Mouse (Mus musculus): ENCODE data around the gene Tpbpa. TPM values are rescaled to one million over a fixed set of nuclear protein-coding genes. Genes with fewer than 3 reads are reported as not detected.
"Not testable (repeated sequence)": the region's sequence is repeated elsewhere in the genome, so short reads cannot be mapped to it uniquely, and the experiment has no call there.

Tpbpa gene
- polyA plus RNA-seq (2015; fragmentation: Nextera tagmentation; extraction: Ambion mirVana) = not detected in 2 replicates

DNA sequence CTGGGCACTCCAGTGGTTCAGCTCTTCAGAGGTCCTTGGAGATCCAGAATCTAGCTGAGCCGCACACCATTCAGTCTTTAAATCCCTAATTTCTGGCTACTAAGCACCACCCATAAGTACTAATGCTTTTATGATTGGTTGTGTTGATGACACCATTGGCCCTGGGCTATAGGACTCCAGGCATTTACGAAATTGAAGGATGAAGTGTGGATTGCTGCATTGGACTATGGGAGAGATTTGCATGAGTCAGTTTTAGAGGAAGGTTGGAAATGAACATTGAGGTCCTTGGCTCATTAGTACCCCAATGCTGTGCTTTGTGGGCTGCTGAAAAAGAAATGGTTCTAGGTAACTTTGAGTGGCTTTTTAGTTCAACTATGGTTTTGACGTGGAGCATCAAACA, at the start of gene Tpbpa:
Tpbpa (minus strand) TSS at position 101 of the 400 bp plus-strand sequence.
- H3K9me3 ChIP-seq; H3K4me3 ChIP-seq; H3K27me3 ChIP-seq; H3K4me2 ChIP-seq (replicated peaks); H3K36me3 ChIP-seq; H3K4me1 ChIP-seq; ATAC-seq (replicated peaks); H3K27ac ChIP-seq (replicated peaks); H3K9ac ChIP-seq (replicated peaks): not testable (repeated sequence)
- 74% methylated on average over 3 of the region's 3 CpGs for WGBS

DNA sequence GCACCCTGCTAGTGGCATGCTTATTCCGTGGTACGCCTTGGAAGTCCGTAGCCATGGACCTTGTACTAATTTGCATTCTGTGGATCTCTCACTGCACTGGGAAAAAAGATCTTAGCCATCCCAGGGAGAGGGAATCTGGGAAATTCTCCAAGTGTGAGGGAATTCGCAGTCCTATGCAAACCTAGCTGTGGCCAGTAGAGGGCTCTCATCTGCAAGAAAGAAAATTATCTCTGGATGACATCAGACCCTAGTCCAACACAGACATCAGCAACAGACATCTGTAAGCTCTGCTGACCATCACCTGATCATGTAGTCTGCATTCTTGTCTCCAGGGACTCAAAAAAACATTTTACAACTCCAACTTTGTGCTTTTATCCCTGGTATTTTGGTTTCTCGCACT, 45.1 kb upstream of the Tpbpa start:
- H3K36me3 ChIP-seq; ATAC-seq (replicated peaks); H3K9ac ChIP-seq (replicated peaks); H3K4me2 ChIP-seq (replicated peaks); H3K27me3 ChIP-seq; H3K9me3 ChIP-seq; H3K27ac ChIP-seq (replicated peaks); H3K4me3 ChIP-seq; H3K4me1 ChIP-seq: not testable (repeated sequence)
- WGBS = 78% methylated on average over 4 of the region's 5 CpGs

DNA sequence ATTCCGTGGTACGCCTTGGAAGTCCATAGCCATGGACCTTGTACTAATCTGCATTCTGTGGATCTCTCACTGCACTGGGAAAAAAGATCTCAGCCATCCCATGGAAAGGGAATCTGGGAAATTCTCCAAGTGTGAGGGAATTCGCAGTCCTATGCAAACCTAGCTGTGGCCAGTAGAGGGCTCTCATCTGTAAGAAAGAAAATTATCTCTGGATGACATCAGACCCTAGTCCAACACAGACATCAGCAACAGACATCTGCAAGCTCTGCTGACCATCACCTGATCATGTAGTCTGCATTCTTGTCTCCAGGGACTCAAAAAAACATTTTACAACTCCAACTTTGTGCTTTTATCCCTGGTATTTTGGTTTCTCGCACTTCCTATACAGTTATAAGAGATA, 30.5 kb upstream of the Tpbpa start:
- not testable (repeated sequence) for H3K4me2 ChIP-seq (replicated peaks); H3K4me3 ChIP-seq; H3K27ac ChIP-seq (replicated peaks); H3K9me3 ChIP-seq; ATAC-seq (replicated peaks); H3K36me3 ChIP-seq; H3K9ac ChIP-seq (replicated peaks); H3K27me3 ChIP-seq; H3K4me1 ChIP-seq
- WGBS = 76% methylated on average over 4 of the region's 4 CpGs

DNA sequence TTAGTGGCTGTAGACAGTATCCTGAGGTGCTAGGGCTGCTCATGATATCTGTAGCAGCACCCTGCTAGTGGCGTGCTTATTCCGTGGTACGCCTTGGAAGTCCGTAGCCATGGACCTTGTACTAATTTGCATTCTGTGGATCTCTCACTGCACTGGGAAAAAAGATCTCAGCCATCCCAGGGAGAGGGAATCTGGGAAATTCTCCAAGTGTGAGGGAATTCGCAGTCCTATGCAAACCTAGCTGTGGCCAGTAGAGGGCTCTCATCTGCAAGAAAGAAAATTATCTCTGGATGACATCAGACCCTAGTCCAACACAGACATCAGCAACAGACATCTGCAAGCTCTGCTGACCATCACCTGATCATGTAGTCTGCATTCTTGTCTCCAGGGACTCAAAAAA, 22.2 kb upstream of the Tpbpa start:
- H3K27ac ChIP-seq (replicated peaks); H3K4me2 ChIP-seq (replicated peaks); H3K9me3 ChIP-seq; H3K36me3 ChIP-seq; ATAC-seq (replicated peaks); H3K27me3 ChIP-seq; H3K9ac ChIP-seq (replicated peaks); H3K4me1 ChIP-seq; H3K4me3 ChIP-seq: not testable (repeated sequence)
- WGBS = 41% methylated on average over 5 of the region's 5 CpGs

DNA sequence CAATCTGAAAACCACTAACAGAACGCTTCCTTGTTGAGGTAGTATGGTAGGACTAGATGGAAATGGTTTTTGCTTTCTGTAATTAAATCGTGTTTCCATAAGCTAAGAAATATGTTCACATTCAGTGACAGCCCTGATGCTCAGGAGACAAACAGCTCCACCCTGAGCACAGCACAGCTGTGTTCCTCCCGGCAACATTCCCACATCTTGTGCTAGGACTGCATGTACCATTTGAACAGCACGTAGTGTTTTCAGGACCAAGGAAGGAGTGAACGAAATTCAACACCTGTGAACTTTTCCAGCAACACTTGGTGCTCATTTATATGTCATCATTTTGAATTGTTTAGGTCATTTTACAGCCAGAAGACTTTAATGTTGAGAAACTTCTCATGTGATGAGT, 19.9 kb upstream of the Tpbpa start:
- Histone ChIP-seq H3K27ac (replicated peaks) (no peak overlapping the region), H3K4me3 (no peak overlapping the region), H3K36me3 (no peaks in the 10 kb centered on the region), H3K9ac (replicated peaks) (no peak overlapping the region), H3K4me2 (replicated peaks) (no peak overlapping the region), H3K27me3 (no peaks in the 10 kb centered on the region), H3K9me3 (peaks cover 12% of the 10 kb centered on the region; the same call in 1 of the 2 replicates), H3K4me1 (no peaks in the 10 kb centered on the region)
- ATAC-seq (replicated peaks) = no peak
- WGBS = 68% methylated on average over 5 of the region's 5 CpGs

DNA sequence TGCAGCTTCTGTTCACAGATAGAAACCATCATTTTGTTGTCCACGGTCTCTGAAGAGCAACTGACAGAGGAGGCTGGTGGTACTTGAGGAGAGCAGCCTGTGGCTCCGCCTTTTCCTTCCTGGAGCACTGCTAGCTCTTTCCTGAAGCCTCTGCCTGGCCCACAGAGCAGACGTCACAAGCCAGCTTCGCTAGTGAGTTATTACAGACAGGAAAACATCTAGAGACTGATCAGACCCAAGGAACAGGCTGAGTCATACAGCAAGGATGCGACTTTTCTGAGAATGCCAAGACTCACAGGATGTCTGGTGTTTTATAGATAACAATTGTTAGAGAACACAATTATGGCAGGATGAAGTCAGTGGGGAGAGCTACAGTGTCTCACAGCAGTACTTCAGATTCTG, 5.3 kb downstream of the Tpbpa start, which contains the start of the genes Gm49391 and Ctla2a:
Gm49391 (minus strand) TSS at position 72 of the 402 bp plus-strand sequence.
Ctla2a (minus strand) TSS at position 126 of the 402 bp plus-strand sequence.
- no peak within 1 kb of the TSS for H3K4me2 ChIP-seq (replicated peaks)
- no peaks in the 10 kb centered on the region for H3K4me1 ChIP-seq
- WGBS = 77% methylated on average over 5 of the region's 5 CpGs
- no peaks in the 10 kb centered on the region for H3K36me3 ChIP-seq
- no peak within 1 kb of the TSS for H3K4me3 ChIP-seq
- 0 out of 2 replicates have a peak, but pooled peaks cover 3% of the 10 kb centered on the region for H3K9me3 ChIP-seq
- no peak within 1 kb of the TSS for H3K27ac ChIP-seq (replicated peaks)
- no peak within 1 kb of the TSS for H3K9ac ChIP-seq (replicated peaks)
- no peaks in the 10 kb centered on the region for H3K27me3 ChIP-seq
- no peak for ATAC-seq (replicated peaks)

DNA sequence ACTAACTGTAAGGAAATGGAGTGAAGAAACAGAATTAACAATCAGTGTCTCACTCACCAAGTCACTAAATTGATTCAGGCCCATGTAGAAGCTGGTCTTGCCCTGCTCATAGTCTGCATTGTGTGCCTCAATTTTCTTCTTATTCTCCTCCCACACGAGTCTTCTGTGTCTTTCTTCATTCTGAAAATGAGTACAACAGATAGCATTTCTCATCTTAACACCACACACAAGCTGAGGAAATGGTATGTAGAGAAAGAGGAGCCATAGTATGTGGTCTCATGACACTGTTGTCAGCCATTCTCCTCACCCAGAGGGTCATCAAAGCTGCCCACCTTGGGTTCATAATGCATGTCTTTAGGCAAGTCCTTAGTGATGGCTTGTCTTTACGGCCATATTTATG, 6.3 kb downstream of the Tpbpa start, which contains the start of gene Gm49393:
Gm49393 (minus strand) TSS at position 101 of the 400 bp plus-strand sequence.
- not testable (repeated sequence) for ATAC-seq (replicated peaks); H3K36me3 ChIP-seq; H3K4me1 ChIP-seq; H3K9me3 ChIP-seq; H3K9ac ChIP-seq (replicated peaks); H3K27ac ChIP-seq (replicated peaks); H3K4me2 ChIP-seq (replicated peaks); H3K27me3 ChIP-seq; H3K4me3 ChIP-seq
- WGBS = 67% methylated on average over 2 of the region's 2 CpGs

DNA sequence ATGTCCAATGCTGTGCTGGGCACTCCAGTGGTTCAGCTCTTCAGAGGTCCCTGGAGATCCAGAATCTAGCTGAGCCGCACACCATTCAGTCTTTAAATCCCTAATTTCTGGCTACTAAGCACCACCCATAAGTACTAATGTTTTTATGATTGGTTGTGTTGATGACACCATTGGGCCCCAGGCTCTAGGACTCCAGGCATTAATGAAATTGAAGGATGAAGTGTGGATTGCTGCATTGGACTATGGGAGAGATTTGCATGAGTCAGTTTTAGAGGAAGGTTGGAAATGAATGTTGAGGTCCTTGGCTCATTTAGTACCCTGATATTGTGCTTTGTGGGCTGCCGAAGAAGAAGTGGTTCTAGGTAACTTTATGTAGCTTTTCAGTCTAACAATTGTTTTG, 37.0 kb downstream of the Tpbpa start, which contains the start of gene Tpbpb:
Tpbpb (minus strand) TSS at position 101 of the 400 bp plus-strand sequence.
- not testable (repeated sequence) for H3K27me3 ChIP-seq; H3K4me2 ChIP-seq (replicated peaks); H3K36me3 ChIP-seq; H3K9ac ChIP-seq (replicated peaks); H3K4me3 ChIP-seq; ATAC-seq (replicated peaks); H3K4me1 ChIP-seq; H3K27ac ChIP-seq (replicated peaks); H3K9me3 ChIP-seq
- WGBS = 89% methylated on average over 2 of the region's 2 CpGs

DNA sequence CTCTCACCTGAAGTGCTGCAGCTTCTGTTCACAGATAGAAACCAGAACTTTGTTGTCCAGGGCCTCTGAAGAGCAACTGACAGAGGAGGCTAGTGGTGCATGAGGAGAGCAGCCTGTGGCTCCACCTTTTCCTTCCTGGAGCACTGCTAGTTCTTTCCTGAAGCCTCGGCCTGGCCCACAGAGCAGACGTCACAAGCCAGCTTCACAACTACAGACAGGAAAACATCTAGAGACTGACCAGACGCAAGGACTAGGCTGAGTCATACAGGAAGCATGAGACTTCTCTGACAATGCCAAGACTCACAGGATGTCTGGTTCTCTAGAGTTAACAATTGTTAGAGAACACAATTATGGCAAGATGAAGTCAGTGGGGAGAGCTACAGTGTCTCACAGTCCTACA, 44.5 kb downstream of the Tpbpa start, which contains the start of gene Ctla2b:
Ctla2b (minus strand) TSS at position 120 of the 400 bp plus-strand sequence.
- 97% methylated on average over 3 of the region's 3 CpGs for WGBS
- no peaks in the 10 kb centered on the region for H3K36me3 ChIP-seq
- H3K9ac ChIP-seq (replicated peaks) = no peak within 1 kb of the TSS
- H3K4me1 ChIP-seq = no peaks in the 10 kb centered on the region
- no peak within 1 kb of the TSS for H3K4me3 ChIP-seq
- H3K4me2 ChIP-seq (replicated peaks) = no peak within 1 kb of the TSS
- peaks cover 5% of the 10 kb centered on the region; the same call in 1 of the 2 replicates for H3K9me3 ChIP-seq
- H3K27me3 ChIP-seq = no peaks in the 10 kb centered on the region
- no peak within 1 kb of the TSS for H3K27ac ChIP-seq (replicated peaks)
- no peak for ATAC-seq (replicated peaks)

DNA sequence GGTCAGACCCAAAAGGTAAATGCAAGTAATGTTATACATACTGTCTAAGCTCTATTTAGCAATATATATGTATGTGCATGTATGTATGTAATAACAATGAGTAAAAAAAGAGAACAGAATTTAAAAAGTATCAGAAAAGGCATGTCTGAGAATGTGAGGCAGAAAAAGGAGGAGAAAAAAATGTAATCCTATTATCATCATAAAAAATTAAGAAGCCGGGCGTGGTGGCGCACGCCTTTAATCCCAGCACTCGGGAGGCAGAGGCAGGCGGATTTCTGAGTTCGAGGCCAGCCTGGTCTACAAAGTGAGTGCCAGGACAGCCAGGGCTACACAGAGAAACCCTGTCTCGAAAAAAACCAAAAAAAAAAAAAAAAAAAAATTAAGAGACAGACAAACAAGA, 45.0 kb downstream of the Tpbpa start, which contains the start of gene Gm49392:
Gm49392 (minus strand) TSS at position 101 of the 400 bp plus-strand sequence.
- not testable (repeated sequence) for ATAC-seq (replicated peaks); H3K9me3 ChIP-seq; H3K36me3 ChIP-seq; H3K27me3 ChIP-seq; H3K4me2 ChIP-seq (replicated peaks); H3K27ac ChIP-seq (replicated peaks); H3K9ac ChIP-seq (replicated peaks); H3K4me3 ChIP-seq; H3K4me1 ChIP-seq
- 85% methylated on average over 8 of the region's 8 CpGs for WGBS

DNA sequence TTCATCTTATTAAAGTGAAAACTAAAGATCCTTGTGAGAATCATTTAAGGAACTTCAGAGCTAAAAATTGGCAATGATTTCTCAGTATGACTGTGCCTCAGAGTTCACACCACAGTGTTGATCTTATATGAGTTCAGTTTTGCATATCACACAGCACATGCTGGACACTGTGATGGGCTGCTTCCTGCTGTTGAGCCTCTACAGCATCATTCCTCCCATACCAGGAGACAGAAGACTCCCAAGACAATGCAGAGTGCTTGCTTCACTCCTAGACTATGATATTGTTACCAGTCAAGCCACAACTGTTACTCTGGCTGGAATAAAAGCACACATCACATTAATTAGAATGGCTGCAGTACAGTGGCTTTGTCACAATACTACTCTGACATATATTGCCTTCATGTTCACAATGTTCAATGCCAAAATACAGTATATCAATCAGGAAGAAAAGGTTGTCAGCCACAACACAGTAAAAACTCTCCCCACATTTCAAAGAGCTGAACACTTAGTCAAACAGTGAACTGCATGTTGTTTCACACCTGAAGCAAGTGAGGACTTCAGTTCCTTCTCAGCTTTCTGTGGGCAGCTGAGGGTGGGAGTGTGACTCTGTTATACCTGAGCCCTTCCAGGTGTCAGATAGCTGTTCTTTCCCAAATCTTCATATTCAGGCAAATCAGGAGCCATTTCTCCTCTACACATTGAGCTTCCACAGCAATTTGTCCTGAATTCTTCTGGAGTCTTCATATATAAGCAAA, 46.2 kb downstream of the Tpbpa start:
- no peak for ATAC-seq (replicated peaks)
- H3K36me3 ChIP-seq = no peaks in the 10 kb centered on the region
- peaks cover 3% of the 10 kb centered on the region; the same call in 1 of the 2 replicates for H3K9me3 ChIP-seq
- no peak overlapping the region for H3K9ac ChIP-seq (replicated peaks)
- H3K27ac ChIP-seq (replicated peaks) = no peak overlapping the region
- no peak overlapping the region for H3K4me3 ChIP-seq
- H3K4me2 ChIP-seq (replicated peaks) = no peak overlapping the region
- H3K27me3 ChIP-seq = no peaks in the 10 kb centered on the region
- H3K4me1 ChIP-seq = no peaks in the 10 kb centered on the region

DNA sequence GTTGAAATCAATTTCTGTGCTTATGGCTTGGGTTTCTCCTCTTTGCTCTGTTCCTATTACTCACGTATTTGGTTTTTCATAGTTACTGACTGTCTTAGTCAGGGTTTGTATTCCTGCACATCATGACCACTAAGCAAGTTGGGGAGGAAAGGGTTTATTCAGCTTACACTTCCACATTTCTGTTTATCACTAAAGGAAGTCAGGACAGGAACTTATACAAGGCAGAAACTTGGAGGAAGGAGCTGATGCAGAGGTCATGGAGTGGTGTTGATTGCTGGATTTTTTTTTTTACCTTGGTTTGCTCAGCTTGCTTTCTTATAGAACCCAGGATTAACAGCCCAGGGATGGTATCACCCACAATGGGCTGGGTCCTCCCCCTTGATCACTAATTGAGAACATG, 49.5 kb downstream of the Tpbpa start:
- no peaks in the 10 kb centered on the region for H3K27me3 ChIP-seq

More for the DNA sequence above, 49.5 kb downstream of the Tpbpa start:
- H3K4me2 ChIP-seq (replicated peaks) = no peak overlapping the region
- H3K27ac ChIP-seq (replicated peaks) = no peak overlapping the region
- no peaks in the 10 kb centered on the region for H3K9me3 ChIP-seq
- no peak overlapping the region for H3K9ac ChIP-seq (replicated peaks)
- no peak overlapping the region for H3K4me3 ChIP-seq
- no peaks in the 10 kb centered on the region for H3K4me1 ChIP-seq
- no peak for ATAC-seq (replicated peaks)
- WGBS = 96% methylated on average over 1 of the region's 1 CpGs
- H3K36me3 ChIP-seq = no peaks in the 10 kb centered on the region

Data from forebrain, embryonic 15.5 days (tissue).